Mouse (Mus musculus) liver, embryonic 16.5 days (tissue): ENCODE measurements around the gene Gsto1. TPM values are rescaled to one million over a fixed set of nuclear protein-coding genes. Genes with fewer than 3 reads are reported as not detected.

Source experiments
- ATAC-seq: fragments of 200-750 bp; cut with Nextera tagmentation; 2 replicates; pipeline ENCODE4 v1.8.0; 2017; ENCODE audit warnings: low read depth, mild to moderate bottlenecking, moderate number of reproducible peaks, moderate library complexity
- H3K27ac ChIP-seq: fragments of 300-500 bp; sonication (generic); 2 replicates; pipeline ENCODE4 v1.5.1; 2014; ENCODE audit warnings: mild to moderate bottlenecking, low read length
- H3K27me3 ChIP-seq: fragments of 300-500 bp; sonication (generic); 2 replicates; pipeline ENCODE4 v1.6.1; 2014; ENCODE audit warnings: low read depth, low read length, mixed read lengths; ENCODE audit not compliant: control insufficient read depth, insufficient read depth
- H3K36me3 ChIP-seq: fragments of 300-500 bp; sonication (generic); 2 replicates; pipeline ENCODE4 v1.6.1; 2014; ENCODE audit warnings: mild to moderate bottlenecking; ENCODE audit not compliant: control insufficient read depth, insufficient read depth
- H3K4me1 ChIP-seq: fragments of 300-500 bp; sonication (generic); 2 replicates; pipeline ENCODE4 v1.6.1; 2014; ENCODE audit warnings: low read depth, low read length, mixed read lengths; ENCODE audit not compliant: control insufficient read depth
- H3K4me2 ChIP-seq: fragments of 300-500 bp; sonication (generic); 2 replicates; pipeline ENCODE4 v1.6.1; 2014; ENCODE audit warnings: low read depth, low read length, mixed read lengths
- H3K4me3 ChIP-seq: fragments of 300-500 bp; sonication (generic); 2 replicates; pipeline ENCODE4 v1.5.1; 2014; ENCODE audit warnings: low read depth, mild to moderate bottlenecking, low read length
- H3K9ac ChIP-seq: fragments of 300-500 bp; sonication (generic); 2 replicates; pipeline ENCODE4 v1.6.1; 2014; ENCODE audit warnings: low read depth, low read length
- H3K9me3 ChIP-seq: fragments of 300-500 bp; sonication (generic); replicated peaks from 2 replicates; pipeline ENCODE4 v1.6.1; 2016; ENCODE audit warnings: low read length; ENCODE audit not compliant: control insufficient read depth
- WGBS: fragments of 180-500 bp; shearing (Covaris S2); extraction: QIAGEN DNeasy Blood & Tissue Kit; methylation state at CpG from one replicate; pipeline ENCODE4 v1.1.7; 2014; ENCODE audit not compliant: insufficient replicate concordance; 5-methylcytosine and 5-hydroxymethylcytosine counted together
- polyA plus RNA-seq: library from polyadenylated mRNA; unstranded; fragments of >200 nt; fragmentation: Nextera tagmentation; extraction: Ambion mirVana; gene quantifications from 2 replicates; pipeline ENCODE4 v1.2.1, GENCODE M21; 2015

Gsto1 gene
- polyA plus RNA-seq, 1 experiment from 2014 or later, result 134 TPM

- H3K27ac ChIP-seq, result no peak overlapping the region
- no peak overlapping the region for H3K9ac ChIP-seq
- WGBS, result 52% methylated on average over 4 of the region's 4 CpGs
- H3K36me3 ChIP-seq, result no peaks in the 10 kb centered on the region
- H3K27me3 ChIP-seq, result no peaks in the 10 kb centered on the region
- ATAC-seq, result no peak
- H3K4me1 ChIP-seq, result peaks cover 30% of the 10 kb centered on the region
- H3K4me3 ChIP-seq, result no peak overlapping the region
- H3K4me2 ChIP-seq, result no peak overlapping the region
- H3K9me3 ChIP-seq, result no peaks in the 10 kb centered on the region
Measured at GRCm38 (mm10) chr19:47905081-47905480, 50.3 kb downstream of the Gsto1 start.

DNA sequence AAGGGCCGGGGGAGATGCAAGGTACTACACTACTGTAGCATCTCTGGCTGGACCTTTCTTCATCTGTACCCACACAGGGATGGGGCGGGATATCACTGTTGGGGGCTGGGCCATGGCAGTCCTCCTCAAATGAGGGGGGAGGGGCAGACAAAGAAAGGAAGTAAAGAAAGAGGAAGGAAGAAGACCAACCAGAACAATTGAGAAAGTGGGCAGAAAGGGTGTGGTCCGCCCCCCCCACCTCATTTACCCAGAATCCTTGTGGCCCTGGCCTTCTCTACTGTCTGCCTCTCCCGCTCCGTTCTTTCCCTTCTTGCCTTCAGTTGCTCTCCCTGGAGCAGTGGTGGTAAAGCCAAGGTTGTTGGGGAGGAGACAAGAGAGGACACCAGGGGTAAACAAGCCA is 50.8 kb downstream of the Gsto1 start:
- no peaks in the 10 kb centered on the region for H3K9me3 ChIP-seq
- H3K27me3 ChIP-seq, result no peaks in the 10 kb centered on the region
- no peak overlapping the region for H3K9ac ChIP-seq
- no peak; the same call in 1 of the 2 replicates for ATAC-seq
- no peak overlapping the region for H3K4me2 ChIP-seq
- H3K4me3 ChIP-seq, result no peak overlapping the region
- H3K27ac ChIP-seq, result no peak overlapping the region
- peaks cover 31% of the 10 kb centered on the region for H3K4me1 ChIP-seq
- WGBS, result 60% methylated on average over 5 of the region's 5 CpGs
- no peaks in the 10 kb centered on the region for H3K36me3 ChIP-seq

DNA sequence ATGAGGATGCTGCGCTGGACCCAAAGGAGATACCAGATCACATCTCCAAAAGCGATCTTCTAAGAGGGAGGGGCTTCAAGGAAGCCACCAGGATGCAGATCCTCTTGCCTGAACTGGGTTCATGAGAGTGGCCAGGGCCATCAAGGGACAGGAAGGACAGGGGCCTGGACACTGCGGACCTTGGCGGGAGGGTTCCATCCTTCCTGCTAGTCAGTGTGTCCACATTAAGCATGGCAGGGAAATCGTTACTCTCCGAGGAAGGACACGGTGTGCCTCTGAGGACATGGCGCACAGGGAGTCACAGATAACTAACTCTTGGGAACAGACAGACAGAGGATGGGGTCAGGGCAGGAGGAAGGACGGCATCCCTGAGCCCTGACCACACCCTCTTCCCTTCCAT is 52.8 kb downstream of the Gsto1 start:
- WGBS, result 72% methylated on average over 9 of the region's 9 CpGs
- ATAC-seq, result no peak
- no peak overlapping the region for H3K9ac ChIP-seq

DNA sequence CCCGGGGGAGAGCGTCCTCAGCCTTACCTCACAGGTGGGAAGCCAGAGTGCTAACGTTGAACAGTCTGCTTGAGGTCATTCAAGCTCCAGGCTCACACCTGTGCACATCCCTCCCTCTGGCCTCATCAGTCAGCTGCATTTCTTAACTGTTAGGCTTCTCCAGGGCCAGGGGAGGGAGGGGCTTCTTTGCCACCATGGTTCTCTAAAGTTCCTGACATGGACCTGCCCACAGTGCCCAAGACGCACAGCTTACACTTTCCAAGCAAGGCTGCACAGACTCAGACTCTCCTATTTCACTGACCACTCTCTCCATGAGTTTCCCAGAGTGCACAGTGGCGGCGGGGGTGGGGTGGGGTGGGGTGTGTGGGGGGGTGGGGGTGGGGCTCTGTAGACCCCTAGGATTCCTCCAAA is 54.2 kb downstream of the Gsto1 start:
- Histone ChIP-seq H3K4me3 (no peak overlapping the region), H3K27me3 (no peaks in the 10 kb centered on the region), H3K4me2 (peak overlapping the region; percentile 12), H3K27ac (no peak overlapping the region), H3K36me3 (no peaks in the 10 kb centered on the region), H3K9ac (no peak overlapping the region), H3K4me1 (peaks cover 35% of the 10 kb centered on the region), H3K9me3 (no peaks in the 10 kb centered on the region)
- 30% methylated on average over 6 of the region's 6 CpGs for WGBS
- no peak for ATAC-seq

More for the DNA sequence above, 52.8 kb downstream of the Gsto1 start:
- H3K36me3 ChIP-seq, result no peaks in the 10 kb centered on the region
- no peak overlapping the region for H3K4me3 ChIP-seq
- H3K4me2 ChIP-seq, result no peak overlapping the region
- peaks cover 35% of the 10 kb centered on the region for H3K4me1 ChIP-seq
- H3K9me3 ChIP-seq, result no peaks in the 10 kb centered on the region
- no peak overlapping the region for H3K27ac ChIP-seq
- H3K27me3 ChIP-seq, result no peaks in the 10 kb centered on the region

DNA sequence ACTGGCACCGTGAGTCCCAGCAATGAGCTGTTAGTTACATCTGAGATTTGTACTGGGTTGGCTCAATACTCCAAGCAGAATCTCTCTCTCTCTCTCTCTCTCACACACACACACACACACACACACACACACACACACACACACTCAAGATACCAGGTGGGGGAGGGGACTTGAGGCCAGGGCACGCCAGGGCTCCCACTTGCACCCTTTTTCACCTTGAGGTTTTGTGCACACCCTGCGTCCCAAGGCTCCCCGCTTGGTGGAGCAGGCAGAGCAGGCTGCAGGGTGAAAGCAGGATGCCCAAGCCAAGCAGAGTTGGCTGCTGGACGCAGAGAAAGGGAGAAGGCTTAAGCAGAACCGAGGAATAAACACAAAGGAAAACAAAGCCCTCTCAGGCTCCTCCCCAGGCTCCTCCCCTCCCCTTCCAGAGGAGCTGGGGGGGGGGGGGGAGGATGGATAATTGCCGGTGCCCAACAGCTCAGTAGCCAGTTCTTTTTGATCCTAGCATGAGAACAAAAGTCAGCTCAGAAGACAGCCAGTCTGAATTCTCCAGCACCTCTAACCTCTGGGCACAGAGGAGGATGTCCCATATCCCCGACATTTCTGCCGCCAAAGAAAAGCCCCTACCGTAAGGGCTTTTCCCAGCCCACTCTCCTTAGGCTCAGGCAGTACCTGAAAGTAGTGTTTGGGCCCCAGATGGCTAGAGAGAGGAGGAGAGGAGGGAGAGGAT is 54.8 kb downstream of the Gsto1 start:
- H3K4me1 ChIP-seq, result peaks cover 35% of the 10 kb centered on the region
- H3K9me3 ChIP-seq, result no peaks in the 10 kb centered on the region
- peak overlapping the region; percentile 24; the same call in 1 of the 2 replicates for H3K4me3 ChIP-seq
- H3K27ac ChIP-seq, result no peak overlapping the region
- no peaks in the 10 kb centered on the region for H3K27me3 ChIP-seq
- ATAC-seq, result no peak
- H3K9ac ChIP-seq, result no peak overlapping the region
- H3K4me2 ChIP-seq, result peak overlapping the region; percentile 12
- H3K36me3 ChIP-seq, result no peaks in the 10 kb centered on the region
- WGBS, result 18% methylated on average over 10 of the region's 10 CpGs

GRCm38 (mm10) chr19:47910117-47910618 is 55.4 kb downstream of the Gsto1 start:
- peak; percentile 39 for ATAC-seq

DNA sequence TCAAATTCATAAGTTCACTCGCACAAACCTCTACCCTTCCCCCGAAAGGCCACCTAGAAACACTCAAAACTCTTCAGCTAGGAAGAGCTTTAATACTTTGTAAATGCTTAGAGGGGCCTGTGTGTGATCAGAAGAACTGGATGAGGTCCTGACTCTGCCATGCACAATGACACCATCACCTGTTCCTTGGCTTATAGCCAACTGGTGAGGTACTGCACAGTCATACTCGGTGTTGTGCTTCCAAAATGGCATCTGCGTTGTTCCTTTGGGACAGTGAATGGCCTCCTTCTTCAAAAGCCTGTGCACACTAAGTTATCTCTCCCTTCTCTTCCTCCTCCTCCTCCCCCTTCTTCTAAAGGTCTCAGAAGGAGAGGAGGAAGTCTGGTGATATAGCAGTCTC is 56.0 kb downstream of the Gsto1 start:
- Histone ChIP-seq H3K27me3 (no peaks in the 10 kb centered on the region), H3K9me3 (no peaks in the 10 kb centered on the region), H3K4me3 (no peak overlapping the region), H3K27ac (0 out of 2 replicates have a peak overlapping the region, but pooled peaks have one; percentile 53), H3K4me2 (no peak overlapping the region), H3K36me3 (no peaks in the 10 kb centered on the region), H3K9ac (no peak overlapping the region), H3K4me1 (peaks cover 33% of the 10 kb centered on the region)
- WGBS, result 68% methylated on average over 4 of the region's 4 CpGs
- ATAC-seq, result no peak

More at GRCm38 (mm10) chr19:47910117-47910618, 55.4 kb downstream of the Gsto1 start:
- no peaks in the 10 kb centered on the region for H3K27me3 ChIP-seq
- H3K4me1 ChIP-seq, result peaks cover 33% of the 10 kb centered on the region
- H3K9me3 ChIP-seq, result no peaks in the 10 kb centered on the region
- no peak overlapping the region for H3K9ac ChIP-seq
- peak overlapping the region; percentile 12; the same call in 1 of the 2 replicates for H3K4me2 ChIP-seq
- H3K36me3 ChIP-seq, result no peaks in the 10 kb centered on the region
- H3K27ac ChIP-seq, result 0 out of 2 replicates have a peak overlapping the region, but pooled peaks have one; percentile 53
- H3K4me3 ChIP-seq, result no peak overlapping the region
- 16% methylated on average over 4 of the region's 4 CpGs for WGBS

- Histone ChIP-seq H3K27ac (no peak overlapping the region), H3K9me3 (no peaks in the 10 kb centered on the region), H3K4me3 (no peak overlapping the region), H3K9ac (no peak overlapping the region), H3K4me2 (no peak overlapping the region), H3K4me1 (peaks cover 35% of the 10 kb centered on the region), H3K27me3 (no peaks in the 10 kb centered on the region), H3K36me3 (no peaks in the 10 kb centered on the region)
- no peak for ATAC-seq
- 78% methylated on average over 7 of the region's 7 CpGs for WGBS
Measured at GRCm38 (mm10) chr19:47913344-47913743, 58.6 kb downstream of the Gsto1 start.

DNA sequence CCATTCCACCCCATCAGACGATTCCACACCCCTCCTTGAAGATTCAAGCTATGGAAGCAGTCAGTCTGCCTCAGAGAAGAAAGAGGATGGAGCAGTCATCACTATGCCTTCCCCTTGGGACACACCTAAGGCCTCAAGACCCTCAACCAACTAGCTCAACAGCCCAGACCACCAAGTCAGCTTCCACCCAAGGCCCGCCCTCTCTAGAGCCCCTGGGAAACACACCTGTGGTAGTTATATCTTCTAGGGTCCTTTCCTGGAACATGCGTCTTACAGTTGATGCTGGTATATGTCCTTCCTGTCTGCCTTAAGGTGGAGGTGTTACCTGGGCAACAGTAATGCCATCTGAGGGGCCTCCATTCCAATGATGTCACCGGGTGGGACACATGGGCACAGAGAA is 59.4 kb downstream of the Gsto1 start:
- H3K4me3 ChIP-seq, result no peak overlapping the region
- H3K9ac ChIP-seq, result no peak overlapping the region
- H3K4me2 ChIP-seq, result no peak overlapping the region
- WGBS, result 67% methylated on average over 4 of the region's 4 CpGs
- no peak for ATAC-seq
- no peak overlapping the region for H3K27ac ChIP-seq
- H3K4me1 ChIP-seq, result peaks cover 30% of the 10 kb centered on the region
- H3K27me3 ChIP-seq, result no peaks in the 10 kb centered on the region
- H3K9me3 ChIP-seq, result no peaks in the 10 kb centered on the region
- no peaks in the 10 kb centered on the region for H3K36me3 ChIP-seq
